Mouse (Mus musculus): ENCODE measurements at regions not wholly inside any gene's neighbourhood (a gene's known extent, or its start where the extent isn't known, plus 50 kb on each side); places are given as distances from the start of the nearest gene placed in this dataset.

DNA sequence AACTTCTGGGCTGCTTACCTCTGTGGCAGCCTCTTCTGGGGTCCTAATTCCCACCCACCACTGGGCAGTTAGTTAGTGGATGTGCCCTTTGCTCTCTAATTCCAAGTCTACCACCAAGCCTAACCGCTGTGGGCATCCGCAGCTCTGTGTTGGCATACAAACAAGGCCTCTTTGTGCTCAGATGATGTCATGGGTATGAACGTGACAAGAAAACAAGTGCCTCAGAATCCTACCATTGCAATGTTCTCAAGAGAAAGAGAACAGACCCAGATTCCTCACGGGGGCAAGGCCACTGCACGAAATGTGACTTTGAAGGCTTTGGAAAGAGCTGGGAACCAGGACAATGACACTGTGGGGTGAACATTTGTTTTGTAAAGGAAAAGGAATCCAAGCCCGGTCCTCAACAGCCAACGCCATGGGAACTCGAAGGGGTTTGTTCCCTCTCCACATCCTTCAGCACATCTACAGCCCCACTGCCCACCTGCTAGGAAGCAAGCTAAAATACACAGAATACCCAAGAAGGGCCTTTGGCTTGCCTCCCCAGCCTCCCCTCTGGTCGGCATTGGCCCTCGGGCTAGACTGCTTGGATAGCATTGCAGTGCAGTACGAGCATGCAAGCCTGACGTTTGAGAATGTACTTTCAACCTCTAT lies 210.2 kb upstream of the Pabpc6 start:
- TF ChIP-seq GATA4 (IDR thresholded peaks at IDR 0.05; ENCODE audit: insufficient replicate concordance, low read length): no peak

DNA sequence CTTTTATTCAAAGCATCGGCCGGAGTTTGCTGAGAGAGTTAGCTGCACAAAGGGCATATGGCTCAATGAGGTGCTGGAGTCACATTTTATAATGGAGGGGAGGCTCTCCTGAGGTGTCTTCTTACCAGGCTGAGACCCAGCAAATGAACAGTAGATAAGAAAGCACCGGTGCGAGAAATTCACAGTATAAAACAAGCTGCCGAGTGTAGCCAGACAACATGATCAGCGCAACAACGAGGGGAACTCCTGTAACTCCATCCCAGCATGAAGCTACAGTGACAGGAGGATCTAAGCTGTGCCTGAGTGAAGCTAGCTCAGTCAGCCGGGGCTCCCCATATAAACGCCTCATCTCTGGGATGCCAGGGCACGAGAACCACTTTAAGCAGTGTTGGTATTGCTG lies 204.2 kb upstream of the Pabpc6 start:
- no peak for TF ChIP-seq GATA4 (IDR thresholded peaks at IDR 0.05; ENCODE audit: insufficient replicate concordance, low read length)

DNA sequence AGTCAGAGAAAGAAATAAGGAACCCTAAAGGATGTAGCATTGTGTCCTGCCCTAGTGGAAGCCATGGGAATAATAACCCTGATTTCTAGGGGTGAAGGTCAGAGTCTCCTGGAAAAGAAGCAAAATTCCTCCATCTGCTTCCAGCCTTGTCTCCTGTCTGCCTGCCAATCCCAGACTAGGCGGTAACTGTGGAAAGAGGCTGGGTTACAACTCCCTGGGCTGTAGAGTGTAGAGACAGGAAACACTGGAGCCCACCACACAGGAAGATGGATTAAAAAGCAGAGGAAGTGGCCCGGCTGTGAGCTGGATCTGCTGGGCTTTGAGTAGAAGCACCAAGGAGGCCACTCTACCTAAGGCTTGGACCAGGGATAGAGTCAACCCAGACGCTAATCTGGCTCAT lies 200.7 kb upstream of the Pabpc6 start:
- no peak for TF ChIP-seq GATA4 (IDR thresholded peaks at IDR 0.05; ENCODE audit: insufficient replicate concordance, low read length)

DNA sequence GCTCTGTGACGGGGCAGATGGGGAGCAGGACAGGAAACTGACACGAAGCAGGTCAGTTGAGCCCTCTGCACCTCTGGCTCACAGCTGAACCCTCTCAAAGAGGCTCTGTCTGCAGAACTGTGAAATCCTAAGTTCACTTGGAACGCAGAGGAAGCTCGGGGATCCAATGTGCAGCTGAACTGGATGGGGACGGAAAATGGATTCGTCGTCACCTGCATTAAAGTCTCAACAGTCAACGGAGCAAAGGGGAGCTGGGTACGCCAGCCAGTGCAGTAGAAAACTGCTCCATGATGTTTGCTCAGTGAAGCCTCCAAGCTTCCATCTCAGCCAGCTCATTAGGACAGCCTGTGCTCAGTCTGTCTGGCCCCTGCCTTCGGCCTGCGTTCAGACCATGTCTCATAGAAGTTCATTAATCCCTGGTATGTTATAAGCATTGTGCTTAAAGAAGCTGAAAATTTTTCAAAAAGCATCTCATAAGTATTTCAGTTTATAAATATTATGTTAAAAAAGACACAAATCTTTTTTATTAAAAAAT lies 199.3 kb upstream of the Pabpc6 start:
- no peak for TF ChIP-seq GATA4 (IDR thresholded peaks at IDR 0.05; ENCODE audit: insufficient replicate concordance, low read length)

DNA sequence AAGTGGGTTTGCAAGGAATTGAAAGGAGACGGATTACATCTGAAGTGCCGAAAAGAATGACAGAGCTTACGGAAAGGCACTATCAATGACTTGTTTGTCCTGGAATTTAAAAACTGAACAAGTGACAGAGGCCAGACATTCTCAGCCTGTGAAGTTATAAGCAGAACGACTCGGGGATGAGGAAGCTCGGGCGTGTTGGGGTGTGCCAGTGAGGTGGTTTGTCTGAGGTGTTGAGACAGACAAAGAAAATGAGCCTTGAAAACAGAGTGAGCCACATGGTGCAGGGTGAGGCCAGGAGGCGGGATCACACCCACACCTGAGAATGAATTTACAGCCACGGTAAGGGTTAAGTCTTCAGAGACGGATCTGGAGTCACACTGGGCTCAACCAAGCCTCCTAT lies 194.7 kb upstream of the Pabpc6 start:
- TF ChIP-seq GATA4 (IDR thresholded peaks at IDR 0.05; ENCODE audit: insufficient replicate concordance, low read length): no peak

DNA sequence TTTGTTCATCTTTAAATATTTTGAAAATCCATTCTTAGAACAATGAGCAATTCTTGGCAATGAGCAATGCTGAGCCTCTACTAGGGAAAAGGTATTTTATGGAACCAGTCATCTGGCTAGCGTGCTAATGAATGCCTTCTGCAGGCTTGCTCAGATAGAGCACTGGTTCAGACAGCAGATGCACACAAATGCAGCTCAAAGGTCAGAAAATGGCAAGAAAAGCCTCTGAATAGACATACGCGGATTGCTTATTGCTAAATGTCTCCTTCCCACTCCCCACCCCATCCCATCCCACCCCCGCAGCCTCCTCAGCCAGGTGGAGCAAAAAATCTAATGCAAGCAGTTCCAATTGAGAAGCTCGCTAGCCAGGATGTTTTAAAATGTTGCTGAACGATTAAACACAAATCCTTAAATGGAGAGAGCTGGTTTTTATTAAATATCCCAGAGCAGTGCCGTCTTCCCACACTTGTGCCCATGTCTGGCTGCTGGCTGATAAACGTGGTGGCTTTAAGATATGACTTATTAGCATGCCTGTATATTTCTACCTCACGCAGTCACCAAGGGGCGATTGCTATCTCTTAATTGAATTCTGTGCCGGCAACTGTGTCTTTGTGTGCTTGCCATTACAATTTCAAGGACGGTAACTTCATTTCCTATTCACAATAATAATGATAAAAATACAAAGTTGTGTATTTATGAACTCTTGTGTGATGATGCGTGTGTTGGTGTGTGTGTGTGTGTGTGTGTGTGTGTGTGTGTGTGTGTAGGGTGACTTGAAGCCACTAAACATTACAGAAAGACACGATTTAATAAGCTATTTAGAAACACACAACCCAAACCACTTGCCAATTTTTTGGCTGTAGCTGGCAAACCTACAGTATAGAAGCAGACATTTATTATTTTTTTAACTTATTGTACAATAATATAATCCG lies 192.7 kb upstream of the Pabpc6 start:
- TF ChIP-seq GATA4 (IDR thresholded peaks at IDR 0.05; ENCODE audit: insufficient replicate concordance, low read length): no peak

GRCm38 (mm10) chr17:9861346-9861745 lies 191.8 kb upstream of the Pabpc6 start:
- no peak for TF ChIP-seq GATA4 (IDR thresholded peaks at IDR 0.05; ENCODE audit: insufficient replicate concordance, low read length)

GRCm38 (mm10) chr17:9848559-9849357 lies 179.2 kb upstream of the Pabpc6 start:
- no peak for TF ChIP-seq GATA4 (IDR thresholded peaks at IDR 0.05; ENCODE audit: insufficient replicate concordance, low read length)

DNA sequence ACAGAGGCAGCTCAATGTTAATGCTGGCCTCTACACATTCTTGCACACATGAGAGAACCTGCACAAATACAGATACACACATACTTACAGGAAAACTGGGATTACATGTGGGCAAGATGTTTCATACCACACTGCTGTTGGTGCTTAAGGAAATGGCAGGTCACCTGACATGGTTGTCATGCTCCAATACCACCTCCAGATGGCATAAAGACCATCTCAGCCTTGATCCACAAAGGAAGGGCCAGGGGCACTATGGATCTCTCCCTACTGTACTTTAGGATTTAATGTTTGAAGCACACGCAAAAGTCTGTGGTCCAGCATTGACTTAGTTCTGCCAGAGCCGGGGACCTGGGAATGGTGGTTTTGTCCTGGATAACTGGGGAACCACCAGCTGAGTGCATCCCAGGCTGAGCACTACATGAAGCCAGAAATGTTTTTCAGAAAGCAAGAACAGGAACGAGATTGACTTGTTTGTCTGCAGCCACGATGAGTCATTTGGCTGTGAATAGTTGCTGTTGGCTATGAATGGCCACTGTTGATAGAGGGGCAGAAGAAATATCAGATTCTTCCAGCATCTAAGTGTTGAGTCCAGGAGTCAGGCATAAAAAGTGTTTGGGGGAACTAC lies 176.0 kb upstream of the Pabpc6 start:
- no peak for TF ChIP-seq GATA4 (IDR thresholded peaks at IDR 0.05; ENCODE audit: insufficient replicate concordance, low read length)

DNA sequence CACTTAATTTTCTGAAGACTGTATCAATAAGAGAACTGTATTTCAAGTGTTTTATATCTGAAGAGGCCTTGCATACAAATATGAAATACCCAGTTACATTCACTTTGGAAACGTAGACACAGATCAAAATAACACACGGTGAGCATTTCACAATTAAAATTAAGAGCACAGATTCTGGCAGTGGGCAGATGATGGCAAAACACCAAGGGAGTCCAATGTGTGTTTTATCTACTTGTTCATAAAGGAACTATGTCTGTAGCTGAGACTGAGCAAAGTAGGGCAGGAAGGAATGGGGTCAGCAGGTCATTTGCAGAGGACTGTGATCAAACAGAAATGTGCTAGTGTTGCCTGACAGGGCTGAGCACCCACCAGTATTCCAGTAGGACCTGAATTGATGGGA lies 171.6 kb upstream of the Pabpc6 start:
- TF ChIP-seq GATA4 (IDR thresholded peaks at IDR 0.05; ENCODE audit: insufficient replicate concordance, low read length): no peak

DNA sequence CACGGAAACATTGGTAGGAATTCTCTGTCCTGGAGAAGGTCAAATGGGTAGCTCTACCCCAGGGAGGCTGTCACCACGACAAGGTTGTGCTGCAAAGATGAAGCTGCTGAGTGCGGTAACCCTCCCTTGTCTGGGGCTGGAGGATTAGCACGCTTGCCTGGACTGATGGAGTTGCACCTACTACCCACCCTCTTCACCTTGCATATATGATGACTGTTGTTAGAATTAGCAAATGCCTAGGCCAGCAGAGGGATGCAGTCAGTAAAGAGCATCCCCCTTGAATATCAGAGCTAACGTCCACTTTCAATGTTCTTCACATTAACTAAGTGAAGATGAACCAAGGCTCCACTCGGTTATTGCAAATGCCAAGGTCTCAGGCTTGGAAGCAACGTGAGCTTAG lies 169.7 kb upstream of the Pabpc6 start:
- no peak for TF ChIP-seq GATA4 (IDR thresholded peaks at IDR 0.05; ENCODE audit: insufficient replicate concordance, low read length)

DNA sequence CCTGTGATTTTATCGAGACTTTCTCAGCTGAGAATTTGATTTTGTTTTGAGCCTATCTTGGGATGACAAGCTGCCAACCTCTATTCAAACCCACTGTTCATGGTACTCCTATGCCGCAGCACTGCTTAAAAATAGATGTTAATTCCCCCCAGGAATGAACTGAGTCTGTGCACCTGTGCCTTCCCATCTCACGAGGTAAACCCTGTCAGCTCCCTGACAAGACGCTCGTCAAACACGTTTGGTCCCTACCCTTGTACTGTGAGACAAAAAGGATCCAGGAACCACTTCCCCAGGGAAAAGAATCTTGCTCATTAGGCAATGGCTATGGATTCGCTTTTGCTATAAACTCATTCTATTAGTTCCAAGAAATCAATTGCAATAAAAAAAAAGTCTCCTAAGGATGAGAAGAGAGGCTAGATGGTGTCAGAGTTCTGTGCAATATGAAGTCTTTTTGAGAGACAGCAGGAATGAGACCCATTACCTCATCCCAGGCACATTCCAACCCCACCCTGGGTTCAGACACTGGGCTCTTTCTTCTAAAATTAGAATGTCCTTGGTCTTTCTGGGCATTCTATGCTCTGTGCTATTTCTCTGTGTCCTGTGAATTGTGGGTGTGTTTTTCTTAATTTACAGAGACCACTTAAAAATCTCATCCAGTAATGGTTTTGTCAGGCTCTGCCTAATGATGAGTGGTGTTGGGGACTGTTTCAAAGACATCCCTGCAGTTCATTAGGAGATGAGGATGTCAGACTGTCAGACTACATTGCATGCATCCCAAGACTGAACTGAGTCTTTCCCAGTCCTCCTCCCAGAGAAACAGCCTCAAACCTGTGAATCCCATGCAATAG lies 167.7 kb upstream of the Pabpc6 start:
- TF ChIP-seq GATA4 (IDR thresholded peaks at IDR 0.05; ENCODE audit: insufficient replicate concordance, low read length): no peak

GRCm38 (mm10) chr17:9829895-9830294 lies 160.4 kb upstream of the Pabpc6 start:
- TF ChIP-seq GATA4 (IDR thresholded peaks at IDR 0.05; ENCODE audit: insufficient replicate concordance, low read length): no peak

DNA sequence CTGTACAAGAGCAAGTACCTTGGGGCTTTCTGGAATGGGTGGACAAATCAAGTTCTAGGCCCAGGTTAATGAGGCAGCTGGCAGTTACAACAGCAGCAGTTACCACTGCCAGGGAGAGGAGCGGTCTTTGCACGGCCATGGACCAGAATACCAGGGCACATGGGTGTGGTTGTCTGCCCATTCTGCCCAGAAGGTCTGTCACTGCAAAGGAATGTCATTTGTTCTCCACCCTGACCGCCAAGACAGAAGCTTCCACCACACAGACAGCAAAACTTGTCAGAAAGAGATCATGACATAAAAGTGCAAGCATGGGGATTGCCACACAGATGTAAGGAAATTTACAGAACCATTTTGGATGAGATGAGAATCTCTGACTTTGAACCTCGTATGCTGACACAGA lies 151.8 kb upstream of the Pabpc6 start:
- no peak for TF ChIP-seq GATA4 (IDR thresholded peaks at IDR 0.05; ENCODE audit: insufficient replicate concordance, low read length)

All from liver, adult (tissue).